Mouse (Mus musculus): ENCODE results near the gene Il17f. TPM values are rescaled to one million over a fixed set of nuclear protein-coding genes. Genes with fewer than 3 reads are reported as not detected.

Gene Il17f
- polyA plus RNA-seq, 1 experiment from 2014 or later: not detected

DNA sequence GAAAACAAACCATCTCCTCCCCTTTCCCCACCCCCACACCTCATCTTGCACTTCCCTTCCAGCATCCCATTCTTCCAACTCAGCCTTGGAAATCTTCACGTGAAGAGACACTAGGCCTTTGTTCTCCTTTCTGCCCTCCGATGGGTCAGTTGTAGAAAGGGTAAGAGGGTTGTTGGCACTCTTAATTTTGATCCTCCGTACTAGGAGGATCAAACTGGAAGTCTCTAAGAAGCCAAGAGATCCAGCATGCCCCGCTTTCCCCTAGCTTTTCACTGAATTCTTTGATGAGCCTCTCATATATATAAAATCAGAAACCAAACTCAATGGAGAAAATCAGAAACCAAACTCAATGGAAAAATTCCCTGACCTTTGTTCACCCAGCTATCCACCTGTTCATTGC, 33.1 kb upstream of the Il17f start:
- Histone ChIP-seq H3K9ac (ENCODE audit: low read depth, low read length) (no peak overlapping the region), H3K4me3 (ENCODE audit: low read depth, low read length) (no peak overlapping the region), H3K27me3 (ENCODE audit: control insufficient read depth, insufficient read depth, low read length) (no peaks in the 10 kb centered on the region), H3K27ac (ENCODE audit: low read depth, low read length) (no peak overlapping the region), H3K4me2 (replicated peaks; ENCODE audit: low read depth, low read length) (no peak overlapping the region), H3K4me1 (replicated peaks; ENCODE audit: control insufficient read depth, insufficient read depth, low read length) (no peaks in the 10 kb centered on the region), H3K36me3 (ENCODE audit: control insufficient read depth, insufficient read depth, low read length) (no peaks in the 10 kb centered on the region), H3K9me3 (ENCODE audit: control insufficient read depth, low read length) (no peaks in the 10 kb centered on the region)
- ATAC-seq (ENCODE audit: low FRiP score): no peak
- no peak for DNase-seq (ENCODE audit: low spot score)
- WGBS: 47% methylated on average over 4 of the region's 4 CpGs

DNA sequence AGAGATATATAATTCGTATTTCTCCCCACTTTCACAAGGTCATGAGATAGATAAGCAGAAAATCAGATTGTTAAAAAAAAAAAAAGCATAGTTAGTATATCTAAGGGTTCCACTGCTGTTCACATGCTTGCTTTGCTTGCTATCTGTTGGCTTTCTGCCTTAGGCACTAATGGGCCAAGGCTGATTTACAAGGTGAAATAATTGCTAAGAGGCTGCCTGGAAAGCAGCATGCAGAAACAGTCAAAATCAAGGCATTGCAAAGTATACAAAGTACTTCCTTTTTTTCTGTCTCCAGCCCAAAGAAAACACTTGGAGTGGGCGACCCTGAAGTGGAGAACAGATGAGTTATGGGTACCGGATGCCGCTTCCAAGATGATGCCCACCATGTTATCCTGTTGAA, 30.5 kb upstream of the Il17f start:
- Histone ChIP-seq H3K9me3 (ENCODE audit: control insufficient read depth, low read length) (no peaks in the 10 kb centered on the region), H3K4me2 (replicated peaks; ENCODE audit: low read depth, low read length) (no peak overlapping the region), H3K36me3 (ENCODE audit: control insufficient read depth, insufficient read depth, low read length) (peaks cover 5% of the 10 kb centered on the region; the same call in 1 of the 2 replicates), H3K27ac (ENCODE audit: low read depth, low read length) (no peak overlapping the region), H3K4me1 (replicated peaks; ENCODE audit: control insufficient read depth, insufficient read depth, low read length) (no peaks in the 10 kb centered on the region), H3K27me3 (ENCODE audit: control insufficient read depth, insufficient read depth, low read length) (no peaks in the 10 kb centered on the region), H3K9ac (ENCODE audit: low read depth, low read length) (no peak overlapping the region), H3K4me3 (ENCODE audit: low read depth, low read length) (no peak overlapping the region)
- 90% methylated on average over 4 of the region's 4 CpGs for WGBS
- DNase-seq (ENCODE audit: low spot score) (no peak), ATAC-seq (ENCODE audit: low FRiP score) (no peak)

DNA sequence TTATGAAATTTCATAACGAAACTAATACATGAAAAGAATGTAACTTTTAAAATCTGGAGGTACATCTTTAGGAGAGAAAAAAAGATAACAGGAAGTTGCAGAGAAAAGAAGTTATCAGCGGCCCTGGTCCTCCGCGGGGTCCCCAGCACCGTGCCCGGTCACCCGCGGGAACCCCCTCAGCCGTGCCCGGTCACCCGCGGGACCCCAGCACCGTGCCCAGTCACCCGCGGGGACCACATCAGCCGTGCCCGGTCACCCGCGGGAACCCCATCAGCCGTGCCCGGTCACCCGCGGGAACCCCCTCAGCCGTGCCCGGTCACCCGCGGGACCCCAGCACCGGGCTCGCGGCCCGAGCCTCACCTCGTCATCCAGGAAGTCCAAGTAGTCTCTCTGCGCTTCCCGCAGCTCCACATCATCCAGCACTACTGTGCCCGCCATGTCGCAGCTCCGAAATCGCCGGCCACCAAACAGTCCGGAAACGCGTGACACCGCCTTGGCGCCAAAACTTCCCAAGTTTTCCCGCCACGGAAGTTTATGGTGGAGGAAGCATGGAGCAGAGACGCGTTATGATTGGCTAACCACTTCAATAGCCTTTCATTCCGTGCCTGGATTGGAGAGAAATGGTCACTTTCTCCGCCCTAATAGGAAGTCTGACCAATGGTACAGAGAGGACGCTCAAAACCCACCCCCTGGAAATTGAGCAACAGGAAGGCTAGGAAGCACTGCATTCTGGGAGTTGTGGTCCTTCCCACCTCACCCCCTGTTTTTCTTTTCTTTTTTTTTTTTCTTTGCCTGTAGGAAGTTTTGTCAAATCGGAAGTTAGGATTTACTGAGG, 29.6 kb upstream of the Il17f start, which contains the start of gene Mcm3:
TSS of gene Mcm3 (minus strand) at position 542 of the 835 bp plus-strand sequence.
- under 1% methylated on average over 49 of the region's 52 CpGs for WGBS
- H3K4me1 ChIP-seq (replicated peaks; ENCODE audit: control insufficient read depth, insufficient read depth, low read length): no peaks in the 10 kb centered on the region
- H3K4me2 ChIP-seq (replicated peaks; ENCODE audit: low read depth, low read length): peak within 1 kb of the TSS; percentile 71
- H3K9ac ChIP-seq (ENCODE audit: low read depth, low read length): peak within 1 kb of the TSS; percentile 67
- DNase-seq (ENCODE audit: low spot score) (peak; percentile 94), ATAC-seq (ENCODE audit: low FRiP score) (peak; percentile 100)
- peaks cover 5% of the 10 kb centered on the region; the same call in 1 of the 2 replicates for H3K36me3 ChIP-seq (ENCODE audit: control insufficient read depth, insufficient read depth, low read length)
- peak within 1 kb of the TSS; percentile 81 for H3K4me3 ChIP-seq (ENCODE audit: low read depth, low read length)
- no peaks in the 10 kb centered on the region for H3K9me3 ChIP-seq (ENCODE audit: control insufficient read depth, low read length)
- no peaks in the 10 kb centered on the region for H3K27me3 ChIP-seq (ENCODE audit: control insufficient read depth, insufficient read depth, low read length)
- H3K27ac ChIP-seq (ENCODE audit: low read depth, low read length): no peak within 1 kb of the TSS

DNA sequence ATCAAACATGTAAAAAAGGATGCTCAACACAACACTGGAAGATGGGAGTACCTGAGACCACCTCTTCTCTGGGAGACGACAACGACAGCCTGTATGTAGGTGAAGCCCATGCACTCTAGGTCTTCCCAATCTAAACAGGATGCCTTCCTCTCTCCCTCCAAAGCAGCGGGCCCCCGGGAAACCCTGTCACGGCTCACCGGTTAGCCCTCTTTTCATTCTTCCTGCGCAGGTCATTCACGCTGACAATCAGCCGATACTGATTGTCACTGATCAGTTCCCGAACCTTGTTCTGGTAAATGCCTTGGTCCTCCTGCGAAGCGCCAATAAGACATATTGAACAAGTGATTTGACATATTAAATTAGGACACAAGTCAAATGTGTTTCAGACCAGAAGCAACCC, 27.2 kb upstream of the Il17f start:
- 67% methylated on average over 12 of the region's 12 CpGs for WGBS
- Histone ChIP-seq H3K27me3 (ENCODE audit: control insufficient read depth, insufficient read depth, low read length) (no peaks in the 10 kb centered on the region), H3K9me3 (ENCODE audit: control insufficient read depth, low read length) (no peaks in the 10 kb centered on the region), H3K27ac (ENCODE audit: low read depth, low read length) (no peak overlapping the region), H3K4me3 (ENCODE audit: low read depth, low read length) (no peak overlapping the region), H3K4me1 (replicated peaks; ENCODE audit: control insufficient read depth, insufficient read depth, low read length) (no peaks in the 10 kb centered on the region), H3K4me2 (replicated peaks; ENCODE audit: low read depth, low read length) (no peak overlapping the region), H3K9ac (ENCODE audit: low read depth, low read length) (no peak overlapping the region), H3K36me3 (ENCODE audit: control insufficient read depth, insufficient read depth, low read length) (peaks cover 8% of the 10 kb centered on the region; the same call in 1 of the 2 replicates)
- DNase-seq (ENCODE audit: low spot score): no peak
- no peak for ATAC-seq (ENCODE audit: low FRiP score)

DNA sequence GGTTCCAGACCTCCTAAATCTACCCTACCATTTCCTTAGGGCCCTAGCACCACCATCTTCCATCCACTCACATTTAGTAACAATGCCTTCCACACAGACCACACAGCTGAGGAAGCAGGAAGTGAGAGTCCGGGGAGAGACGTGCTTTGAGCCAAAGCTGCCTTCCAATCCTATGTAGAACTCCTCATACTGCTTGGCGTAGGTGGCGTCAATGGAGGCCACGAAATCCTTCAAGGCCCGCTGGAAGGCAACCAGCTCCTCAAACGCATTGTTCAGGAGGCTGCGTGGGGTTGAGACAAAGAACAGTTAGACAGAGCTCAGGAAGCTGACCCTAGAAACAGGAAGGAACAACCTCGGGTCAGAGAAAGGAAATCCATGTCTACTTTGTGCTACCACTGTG, 26.8 kb upstream of the Il17f start:
- H3K9ac ChIP-seq (ENCODE audit: low read depth, low read length): no peak overlapping the region
- H3K36me3 ChIP-seq (ENCODE audit: control insufficient read depth, insufficient read depth, low read length): peaks cover 8% of the 10 kb centered on the region; the same call in 1 of the 2 replicates

DNA sequence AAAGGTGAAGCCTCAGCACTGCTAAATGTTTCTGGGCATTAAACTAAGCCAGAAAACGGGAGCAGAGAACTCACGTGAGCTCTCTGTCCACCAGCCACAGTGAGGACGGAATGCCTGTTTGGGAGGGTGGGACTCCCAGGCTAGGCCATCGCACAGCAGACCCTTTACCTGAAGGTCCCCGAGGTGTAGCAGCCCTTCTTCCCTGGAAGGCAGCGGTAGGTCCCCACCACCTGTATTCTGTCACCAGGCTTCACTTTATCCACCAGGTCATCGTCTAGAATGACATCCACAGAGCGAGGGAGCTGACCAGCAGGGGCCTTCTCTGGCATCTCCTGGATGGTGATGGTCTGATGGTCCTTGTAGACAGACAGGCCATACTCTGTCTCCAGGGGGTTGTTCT, 24.1 kb upstream of the Il17f start:
- ATAC-seq (ENCODE audit: low FRiP score) (no peak), DNase-seq (ENCODE audit: low spot score) (no peak)
- peaks cover 8% of the 10 kb centered on the region; the same call in 1 of the 2 replicates for H3K36me3 ChIP-seq (ENCODE audit: control insufficient read depth, insufficient read depth, low read length)
- no peak overlapping the region for H3K4me3 ChIP-seq (ENCODE audit: low read depth, low read length)
- H3K9me3 ChIP-seq (ENCODE audit: control insufficient read depth, low read length): no peaks in the 10 kb centered on the region
- no peak overlapping the region for H3K9ac ChIP-seq (ENCODE audit: low read depth, low read length)
- no peak overlapping the region for H3K4me2 ChIP-seq (replicated peaks; ENCODE audit: low read depth, low read length)
- no peaks in the 10 kb centered on the region for H3K27me3 ChIP-seq (ENCODE audit: control insufficient read depth, insufficient read depth, low read length)
- H3K27ac ChIP-seq (ENCODE audit: low read depth, low read length): no peak overlapping the region
- no peaks in the 10 kb centered on the region for H3K4me1 ChIP-seq (replicated peaks; ENCODE audit: control insufficient read depth, insufficient read depth, low read length)
- 94% methylated on average over 8 of the region's 8 CpGs for WGBS

More for the DNA sequence above, 26.8 kb upstream of the Il17f start:
- Histone ChIP-seq H3K4me3 (ENCODE audit: low read depth, low read length) (no peak overlapping the region), H3K4me1 (replicated peaks; ENCODE audit: control insufficient read depth, insufficient read depth, low read length) (no peaks in the 10 kb centered on the region), H3K27me3 (ENCODE audit: control insufficient read depth, insufficient read depth, low read length) (no peaks in the 10 kb centered on the region), H3K27ac (ENCODE audit: low read depth, low read length) (no peak overlapping the region), H3K9me3 (ENCODE audit: control insufficient read depth, low read length) (no peaks in the 10 kb centered on the region), H3K4me2 (replicated peaks; ENCODE audit: low read depth, low read length) (no peak overlapping the region)
- 88% methylated on average over 9 of the region's 9 CpGs for WGBS
- DNase-seq (ENCODE audit: low spot score) (no peak), ATAC-seq (ENCODE audit: low FRiP score) (no peak)

DNA sequence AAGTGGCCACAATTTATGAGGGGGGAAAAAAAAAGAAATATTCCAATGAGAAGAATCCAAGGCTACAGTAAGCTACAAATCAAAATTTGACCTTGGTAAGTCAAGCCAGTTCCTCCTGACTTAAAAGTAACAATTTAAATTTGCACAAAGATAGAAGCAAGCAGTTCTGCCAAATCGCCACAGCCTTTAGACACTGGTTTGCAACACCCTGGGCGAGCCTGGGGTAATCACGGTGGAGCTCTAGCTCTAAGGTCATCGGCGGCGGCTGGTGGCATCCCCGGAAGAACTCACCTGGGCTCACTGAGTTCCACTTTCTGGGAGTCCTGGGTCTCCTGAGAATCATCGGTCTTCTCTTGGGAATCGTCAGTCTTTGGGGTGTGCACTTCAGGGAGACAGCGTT, 14.1 kb upstream of the Il17f start:
- H3K4me1 ChIP-seq (replicated peaks; ENCODE audit: control insufficient read depth, insufficient read depth, low read length): no peaks in the 10 kb centered on the region
- DNase-seq (ENCODE audit: low spot score) (no peak), ATAC-seq (ENCODE audit: low FRiP score) (no peak)
- H3K27ac ChIP-seq (ENCODE audit: low read depth, low read length): no peak overlapping the region
- peaks cover 16% of the 10 kb centered on the region for H3K36me3 ChIP-seq (ENCODE audit: control insufficient read depth, insufficient read depth, low read length)
- H3K9me3 ChIP-seq (ENCODE audit: control insufficient read depth, low read length): no peaks in the 10 kb centered on the region
- H3K9ac ChIP-seq (ENCODE audit: low read depth, low read length): no peak overlapping the region
- 96% methylated on average over 10 of the region's 10 CpGs for WGBS
- no peaks in the 10 kb centered on the region for H3K27me3 ChIP-seq (ENCODE audit: control insufficient read depth, insufficient read depth, low read length)
- no peak overlapping the region for H3K4me2 ChIP-seq (replicated peaks; ENCODE audit: low read depth, low read length)
- no peak overlapping the region for H3K4me3 ChIP-seq (ENCODE audit: low read depth, low read length)

DNA sequence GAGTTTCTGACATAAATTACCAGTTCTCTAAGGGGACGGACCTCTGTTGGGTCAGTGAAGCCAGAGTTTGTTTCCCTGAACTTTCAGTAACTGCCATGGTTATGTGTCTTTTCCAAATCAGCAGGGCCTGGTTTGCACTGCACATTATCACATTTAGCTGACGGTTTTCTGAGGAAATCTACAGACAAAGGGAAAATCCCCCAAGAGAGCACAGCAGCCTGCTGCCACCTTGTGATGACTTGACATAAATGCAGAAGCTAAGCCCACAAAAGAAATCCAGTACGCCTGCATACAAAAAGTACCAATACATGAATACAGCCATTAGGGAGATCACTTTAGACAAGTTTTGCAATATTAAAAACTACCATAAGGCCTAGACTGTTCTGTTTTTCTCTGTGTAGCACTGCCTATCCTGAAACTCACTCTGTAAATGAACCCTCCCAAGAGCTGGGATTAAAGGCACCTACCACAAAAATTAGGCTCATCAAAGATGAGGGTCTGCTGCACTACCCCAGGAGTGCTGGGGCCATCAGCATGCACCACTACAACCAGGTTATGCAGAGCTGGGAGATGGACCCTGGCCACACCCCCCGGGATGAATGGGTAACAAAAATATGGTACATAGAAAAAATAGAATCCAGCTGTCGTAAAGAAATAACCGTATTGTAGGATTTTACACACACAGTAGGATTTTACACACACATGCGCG, 11.4 kb upstream of the Il17f start:
- WGBS: 85% methylated on average over 8 of the region's 8 CpGs

More for the DNA sequence above, 11.4 kb upstream of the Il17f start:
- H3K4me1 ChIP-seq (replicated peaks; ENCODE audit: control insufficient read depth, insufficient read depth, low read length): no peaks in the 10 kb centered on the region
- peaks cover 8% of the 10 kb centered on the region for H3K36me3 ChIP-seq (ENCODE audit: control insufficient read depth, insufficient read depth, low read length)
- H3K27ac ChIP-seq (ENCODE audit: low read depth, low read length): no peak overlapping the region
- no peak overlapping the region for H3K9ac ChIP-seq (ENCODE audit: low read depth, low read length)
- DNase-seq (ENCODE audit: low spot score): peak; percentile 50
- H3K4me3 ChIP-seq (ENCODE audit: low read depth, low read length): no peak overlapping the region
- H3K9me3 ChIP-seq (ENCODE audit: control insufficient read depth, low read length): no peaks in the 10 kb centered on the region
- H3K27me3 ChIP-seq (ENCODE audit: control insufficient read depth, insufficient read depth, low read length): no peaks in the 10 kb centered on the region
- ATAC-seq (ENCODE audit: low FRiP score): peak; percentile 55
- no peak overlapping the region for H3K4me2 ChIP-seq (replicated peaks; ENCODE audit: low read depth, low read length)

Measured in hindbrain, embryonic 11.5 days (tissue).